Mouse (Mus musculus): Measurements from ENCODE around the gene Lrfn3. TPM values are rescaled to one million over a fixed set of nuclear protein-coding genes. Genes with fewer than 3 reads are reported as not detected.

Lrfn3 gene
- 0.78 and 1.1 TPM in 2 replicates for polyA plus RNA-seq (2012; rRNA removed)

GRCm38 (mm10) chr7:30362652-30363343 is at the start of gene Lrfn3:
Gene Lrfn3, minus strand, starts transcription at chr7:30362772.
- Histone ChIP-seq H3K4me3 (ENCODE audit: control insufficient read depth, insufficient read depth, low read length) (no peak within 1 kb of the TSS), H3K27ac (ENCODE audit: control insufficient read depth, insufficient read depth, low read length) (no peak within 1 kb of the TSS), H3K27me3 (ENCODE audit: control insufficient read depth, insufficient read depth, low read length) (peaks cover 7% of the 10 kb centered on the region; the same call in 1 of the 2 replicates), H3K36me3 (ENCODE audit: control insufficient read depth, insufficient read depth, low read length) (no peaks in the 10 kb centered on the region), H3K4me1 (replicated peaks; ENCODE audit: control insufficient read depth, insufficient read depth, low read length) (no peaks in the 10 kb centered on the region)
- 4% methylated on average over 42 of the region's 55 CpGs for WGBS
- TF ChIP-seq CTCF (IDR thresholded peaks at IDR 0.05; ENCODE audit: borderline replicate concordance, control insufficient read depth, extremely low read depth, insufficient read depth, low read length, poor library complexity) (no peak), POLR2A (IDR thresholded peaks at IDR 0.05; ENCODE audit: control insufficient read depth, extremely low read depth, insufficient read depth, low read length, poor library complexity) (no peak)
- no peak for DNase-seq

GRCm38 (mm10) chr7:30411023-30411422 is 48.5 kb upstream of the Lrfn3 start:
- no peak overlapping the region for H3K4me3 ChIP-seq (ENCODE audit: control insufficient read depth, insufficient read depth, low read length)
- no peaks in the 10 kb centered on the region for H3K36me3 ChIP-seq (ENCODE audit: control insufficient read depth, insufficient read depth, low read length)
- no peaks in the 10 kb centered on the region for H3K27me3 ChIP-seq (ENCODE audit: control insufficient read depth, insufficient read depth, low read length)
- 61% methylated on average over 3 of the region's 3 CpGs for WGBS
- H3K27ac ChIP-seq (ENCODE audit: control insufficient read depth, insufficient read depth, low read length), result no peak overlapping the region
- peaks cover 35% of the 10 kb centered on the region for H3K4me1 ChIP-seq (replicated peaks; ENCODE audit: control insufficient read depth, insufficient read depth, low read length)
- no peak for DNase-seq
- no peak for TF ChIP-seq CTCF (IDR thresholded peaks at IDR 0.05; ENCODE audit: borderline replicate concordance, control insufficient read depth, extremely low read depth, insufficient read depth, low read length, poor library complexity)
- TF ChIP-seq POLR2A (IDR thresholded peaks at IDR 0.05; ENCODE audit: control insufficient read depth, extremely low read depth, insufficient read depth, low read length, poor library complexity), result no peak

- 29% methylated on average over 2 of the region's 2 CpGs for WGBS
- Histone ChIP-seq H3K4me1 (replicated peaks; ENCODE audit: control insufficient read depth, insufficient read depth, low read length) (peaks cover 35% of the 10 kb centered on the region), H3K4me3 (ENCODE audit: control insufficient read depth, insufficient read depth, low read length) (no peak overlapping the region), H3K27me3 (ENCODE audit: control insufficient read depth, insufficient read depth, low read length) (no peaks in the 10 kb centered on the region), H3K36me3 (ENCODE audit: control insufficient read depth, insufficient read depth, low read length) (no peaks in the 10 kb centered on the region), H3K27ac (ENCODE audit: control insufficient read depth, insufficient read depth, low read length) (0 out of 2 replicates have a peak overlapping the region, but pooled peaks have one; percentile 37)
- TF ChIP-seq CTCF (IDR thresholded peaks at IDR 0.05; ENCODE audit: borderline replicate concordance, control insufficient read depth, extremely low read depth, insufficient read depth, low read length, poor library complexity), result no peak
- no peak for TF ChIP-seq POLR2A (IDR thresholded peaks at IDR 0.05; ENCODE audit: control insufficient read depth, extremely low read depth, insufficient read depth, low read length, poor library complexity)
- peak; percentile 37 for DNase-seq
Observed at GRCm38 (mm10) chr7:30409789-30410188, 47.2 kb upstream of the Lrfn3 start.

GRCm38 (mm10) chr7:30408639-30409038 is 46.1 kb upstream of the Lrfn3 start:
- Histone ChIP-seq H3K36me3 (ENCODE audit: control insufficient read depth, insufficient read depth, low read length) (no peaks in the 10 kb centered on the region), H3K4me1 (replicated peaks; ENCODE audit: control insufficient read depth, insufficient read depth, low read length) (peaks cover 34% of the 10 kb centered on the region), H3K4me3 (ENCODE audit: control insufficient read depth, insufficient read depth, low read length) (no peak overlapping the region), H3K27me3 (ENCODE audit: control insufficient read depth, insufficient read depth, low read length) (no peaks in the 10 kb centered on the region), H3K27ac (ENCODE audit: control insufficient read depth, insufficient read depth, low read length) (no peak overlapping the region)
- TF ChIP-seq POLR2A (IDR thresholded peaks at IDR 0.05; ENCODE audit: control insufficient read depth, extremely low read depth, insufficient read depth, low read length, poor library complexity) (no peak), CTCF (IDR thresholded peaks at IDR 0.05; ENCODE audit: borderline replicate concordance, control insufficient read depth, extremely low read depth, insufficient read depth, low read length, poor library complexity) (no peak)
- WGBS, result 96% methylated on average over 3 of the region's 3 CpGs
- DNase-seq, result no peak

GRCm38 (mm10) chr7:30402343-30402742 is 39.8 kb upstream of the Lrfn3 start:
- peaks cover 3% of the 10 kb centered on the region for H3K4me1 ChIP-seq (replicated peaks; ENCODE audit: control insufficient read depth, insufficient read depth, low read length)
- H3K27ac ChIP-seq (ENCODE audit: control insufficient read depth, insufficient read depth, low read length), result no peak overlapping the region
- no peaks in the 10 kb centered on the region for H3K36me3 ChIP-seq (ENCODE audit: control insufficient read depth, insufficient read depth, low read length)
- TF ChIP-seq CTCF (IDR thresholded peaks at IDR 0.05; ENCODE audit: borderline replicate concordance, control insufficient read depth, extremely low read depth, insufficient read depth, low read length, poor library complexity), result no peak
- TF ChIP-seq POLR2A (IDR thresholded peaks at IDR 0.05; ENCODE audit: control insufficient read depth, extremely low read depth, insufficient read depth, low read length, poor library complexity), result no peak
- H3K4me3 ChIP-seq (ENCODE audit: control insufficient read depth, insufficient read depth, low read length), result no peak overlapping the region
- H3K27me3 ChIP-seq (ENCODE audit: control insufficient read depth, insufficient read depth, low read length), result no peaks in the 10 kb centered on the region
- WGBS, result 22% methylated on average over 4 of the region's 4 CpGs
- no peak for DNase-seq

- Histone ChIP-seq H3K4me3 (ENCODE audit: control insufficient read depth, insufficient read depth, low read length) (no peak overlapping the region), H3K27me3 (ENCODE audit: control insufficient read depth, insufficient read depth, low read length) (no peaks in the 10 kb centered on the region), H3K4me1 (replicated peaks; ENCODE audit: control insufficient read depth, insufficient read depth, low read length) (peaks cover 3% of the 10 kb centered on the region), H3K27ac (ENCODE audit: control insufficient read depth, insufficient read depth, low read length) (no peak overlapping the region), H3K36me3 (ENCODE audit: control insufficient read depth, insufficient read depth, low read length) (no peaks in the 10 kb centered on the region)
- WGBS, result 92% methylated on average over 7 of the region's 7 CpGs
- no peak for DNase-seq
- TF ChIP-seq POLR2A (IDR thresholded peaks at IDR 0.05; ENCODE audit: control insufficient read depth, extremely low read depth, insufficient read depth, low read length, poor library complexity), result no peak
- TF ChIP-seq CTCF (IDR thresholded peaks at IDR 0.05; ENCODE audit: borderline replicate concordance, control insufficient read depth, extremely low read depth, insufficient read depth, low read length, poor library complexity), result no peak
Observed at GRCm38 (mm10) chr7:30399671-30400070, 37.1 kb upstream of the Lrfn3 start.

Data from thymus, adult 2 months (tissue).